16 mouse cellular contexts compared by ENCODE assay signal in the genomic region with DNA sequence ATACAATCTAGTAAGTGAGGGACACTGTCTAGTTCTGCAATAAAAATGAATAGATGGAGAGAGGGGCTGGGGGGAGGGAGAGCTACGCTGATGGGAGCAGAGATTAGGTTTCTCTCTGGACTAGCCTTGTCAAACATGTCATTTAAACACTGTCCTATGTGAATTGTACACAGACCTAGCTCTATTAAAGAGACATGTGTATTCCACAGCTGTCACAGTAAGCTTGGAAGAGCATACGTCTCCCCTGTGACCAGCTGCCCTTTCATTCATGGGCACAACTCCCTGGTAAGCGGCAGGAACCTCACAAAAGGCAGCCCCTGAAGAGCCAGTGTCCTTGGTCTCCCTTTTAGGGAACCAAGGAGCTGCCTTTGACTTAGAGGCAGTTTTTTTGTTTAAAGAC.
DNase-seq lines count a peak whose midpoint lies in the region; ATAC-seq and TF ChIP-seq lines count a peak whose summit lies in the region.
"Had no signal": no experiment of that assay in that cellular context is flagged by ENCODE, and none has a peak within 500 bp of the region (broad histone marks: within the 10 kb centered on the region; RNA-seq: fewer than 3 reads in every experiment).

No protein-coding gene starts in this region.

- H3K27ac ChIP-seq in hindbrain, embryonic 10.5 days = peak overlapping the region; percentile 9; the same call in 1 of the 2 replicates
- H3K27ac ChIP-seq in hindbrain, embryonic 16.5 days (ENCODE audit: low read depth, low read length) = no peak overlapping the region
- peak overlapping the region; percentile 79 for H3K27ac ChIP-seq in hindbrain, embryonic 12.5 days
- H3K27ac ChIP-seq in hindbrain, postnatal 0 days = no peak overlapping the region
- H3K27ac ChIP-seq: embryonic facial prominence, embryonic 13.5 days; hindbrain, embryonic 15.5 days; liver, embryonic 15.5 days had no signal

- no peak for TF ChIP-seq POLR2A in myocyte (IDR thresholded peaks at IDR 0.05; ENCODE audit: insufficient read length, low read depth)

- H3K36me3 ChIP-seq in hindbrain, embryonic 10.5 days = no peaks in the 10 kb centered on the region
- H3K36me3 ChIP-seq in hindbrain, embryonic 16.5 days (ENCODE audit: control insufficient read depth, insufficient read depth, low read length) = no peaks in the 10 kb centered on the region
- no peaks in the 10 kb centered on the region for H3K36me3 ChIP-seq in hindbrain, embryonic 12.5 days
- no peaks in the 10 kb centered on the region for H3K36me3 ChIP-seq in hindbrain, postnatal 0 days (ENCODE audit: insufficient read depth, low read length)
- H3K36me3 ChIP-seq in myocyte (ENCODE audit: control insufficient read depth, insufficient read depth) = no peaks in the 10 kb centered on the region
- H3K36me3 ChIP-seq: embryonic facial prominence, embryonic 13.5 days; hindbrain, embryonic 15.5 days; liver, embryonic 15.5 days had no signal

- H3K27me3 ChIP-seq in hindbrain, embryonic 10.5 days (ENCODE audit: insufficient read depth, poor library complexity, severe bottlenecking) = no peaks in the 10 kb centered on the region
- no peaks in the 10 kb centered on the region for H3K27me3 ChIP-seq in hindbrain, embryonic 16.5 days (replicated peaks; ENCODE audit: control insufficient read depth, insufficient read depth, low read length)
- H3K27me3 ChIP-seq in hindbrain, embryonic 12.5 days = no peaks in the 10 kb centered on the region
- H3K27me3 ChIP-seq in hindbrain, postnatal 0 days (ENCODE audit: insufficient read depth, low read length) = no peaks in the 10 kb centered on the region
- H3K27me3 ChIP-seq in myocyte (ENCODE audit: control insufficient read depth, insufficient read depth, insufficient read length) = no peaks in the 10 kb centered on the region
- H3K27me3 ChIP-seq: embryonic facial prominence, embryonic 13.5 days; hindbrain, embryonic 15.5 days; liver, embryonic 15.5 days had no signal

- WGBS in hindbrain, embryonic 10.5 days = 17% methylated on average over 3 of the region's 3 CpGs
- 17% methylated on average over 3 of the region's 3 CpGs for WGBS in hindbrain, embryonic 16.5 days
- 19% methylated on average over 3 of the region's 3 CpGs for WGBS in hindbrain, embryonic 12.5 days
- 26% methylated on average over 3 of the region's 3 CpGs for WGBS in hindbrain, postnatal 0 days

- H3K9ac ChIP-seq in hindbrain, embryonic 16.5 days (ENCODE audit: low read depth, low read length) = no peak overlapping the region
- H3K9ac ChIP-seq in hindbrain, embryonic 12.5 days = no peak overlapping the region
- no peak overlapping the region for H3K9ac ChIP-seq in hindbrain, postnatal 0 days (replicated peaks; ENCODE audit: low read length)
- H3K9ac ChIP-seq: embryonic facial prominence, embryonic 13.5 days; hindbrain, embryonic 15.5 days; liver, embryonic 15.5 days had no signal

- ATAC-seq in hindbrain, embryonic 16.5 days = no peak
- ATAC-seq in hindbrain, embryonic 12.5 days (ENCODE audit: low FRiP score) = no peak
- ATAC-seq in hindbrain, postnatal 0 days = peak; percentile 13; the same call in 1 of the 2 replicates
- ATAC-seq: forebrain, embryonic 16.5 days; intestine, postnatal 0 days; lung, postnatal 0 days had no signal

- H3K79me2 ChIP-seq in myocyte (ENCODE audit: control insufficient read depth, insufficient read depth) = peaks cover 14% of the 10 kb centered on the region

- no peak overlapping the region for H3K4me2 ChIP-seq in hindbrain, embryonic 16.5 days (ENCODE audit: low read length)
- H3K4me2 ChIP-seq in hindbrain, embryonic 12.5 days (replicated peaks) = no peak overlapping the region
- H3K4me2 ChIP-seq in hindbrain, postnatal 0 days (ENCODE audit: low read depth, low read length) = no peak overlapping the region
- H3K4me2 ChIP-seq in myocyte (ENCODE audit: low read depth) = no peak overlapping the region
- H3K4me2 ChIP-seq: embryonic facial prominence, embryonic 13.5 days; hindbrain, embryonic 15.5 days; liver, embryonic 15.5 days had no signal

- no peaks in the 10 kb centered on the region for H3K9me3 ChIP-seq in hindbrain, embryonic 10.5 days
- H3K9me3 ChIP-seq in hindbrain, embryonic 16.5 days (ENCODE audit: control insufficient read depth, low read length) = no peaks in the 10 kb centered on the region
- H3K9me3 ChIP-seq in hindbrain, embryonic 12.5 days (replicated peaks) = no peaks in the 10 kb centered on the region
- no peaks in the 10 kb centered on the region for H3K9me3 ChIP-seq in hindbrain, postnatal 0 days (ENCODE audit: low read length)
- H3K9me3 ChIP-seq: embryonic facial prominence, embryonic 13.5 days; hindbrain, embryonic 15.5 days; liver, embryonic 15.5 days had no signal

- H3K4me1 ChIP-seq in hindbrain, embryonic 10.5 days (replicated peaks) = peaks cover 42% of the 10 kb centered on the region
- H3K4me1 ChIP-seq in hindbrain, embryonic 16.5 days (ENCODE audit: control insufficient read depth, insufficient read depth, low read depth, low read length) = peaks cover 8% of the 10 kb centered on the region
- H3K4me1 ChIP-seq in hindbrain, embryonic 12.5 days = peaks cover 21% of the 10 kb centered on the region
- H3K4me1 ChIP-seq in hindbrain, postnatal 0 days (ENCODE audit: insufficient read depth, low read length) = 0 out of 2 replicates have a peak, but pooled peaks cover 9% of the 10 kb centered on the region
- H3K4me1 ChIP-seq: liver, embryonic 15.5 days had no signal

- H3ac ChIP-seq in myocyte (ENCODE audit: control insufficient read depth, insufficient read length) = no peak overlapping the region

- DNase-seq in hindbrain, embryonic 10.5 days (ENCODE audit: low spot score) = no peak
- peak; percentile 21 for DNase-seq in hindbrain, postnatal 0 days (ENCODE audit: low spot score)
- DNase-seq in Muller cell, postnatal 12 days (ENCODE audit: inconsistent ontology term) = no peak
- no peak for DNase-seq in thymus, postnatal 36 days
- DNase-seq: adrenal gland, adult 8-10 months; cerebellum, adult 9-10 months; right cerebral cortex, postnatal 4 days had no signal

- TF ChIP-seq CTCF in hindbrain, postnatal 0 days (IDR thresholded peaks at IDR 0.05; ENCODE audit: low read depth) = no peak

- no peak overlapping the region for H3K4me3 ChIP-seq in hindbrain, embryonic 10.5 days
- no peak overlapping the region for H3K4me3 ChIP-seq in hindbrain, embryonic 16.5 days (ENCODE audit: low read length)
- no peak overlapping the region for H3K4me3 ChIP-seq in hindbrain, embryonic 12.5 days
- H3K4me3 ChIP-seq in hindbrain, postnatal 0 days (ENCODE audit: low read length) = no peak overlapping the region
- H3K4me3 ChIP-seq in myocyte = no peak overlapping the region
- H3K4me3 ChIP-seq: embryonic facial prominence, embryonic 13.5 days; hindbrain, embryonic 15.5 days; liver, embryonic 15.5 days had no signal

TF ChIP-seq in myocyte, 11 proteins besides CTCF, POLR2A, EP300 and RAD21:
- TF ChIP-seq MYOG (IDR thresholded peaks at IDR 0.05; ENCODE audit: control insufficient read depth in 1 of 3, insufficient read depth in 1 of 3, insufficient read length in 2 of 3, low read depth in 2 of 3) (peak in 1 of 3 experiments; percentile 49), MYOD1 (IDR thresholded peaks at IDR 0.05; ENCODE audit: control insufficient read depth in 1 of 3, insufficient read length in 2 of 3, low read depth in 2 of 3) (peak in 2 of 3 experiments; percentile 53 to 66), POLR2AphosphoS2 (IDR thresholded peaks at IDR 0.05; ENCODE audit: insufficient read length, low read depth) (no peak)
TF ChIP-seq in myocyte: peak in this region for 2.

Comparison
In these comparisons a context has a peak if more than half of its experiments do, and no peak if none do; other contexts are left out.
1. H3K27ac ChIP-seq: peak in hindbrain, embryonic 10.5 days (single experiment) and hindbrain, embryonic 12.5 days (single experiment); none in hindbrain, embryonic 16.5 days (single experiment) and hindbrain, postnatal 0 days (single experiment).